ENCODE assay signal across 30 mouse cellular contexts in genomic region chr5:136536753-136537152, GRCm38 (mm10). TPM values are rescaled to one million over a fixed set of nuclear protein-coding genes. Genes with fewer than 3 reads are reported as not detected.
A peak's percentile ranks its signal among the peaks of the same experiment; 100 is the strongest.
DNase-seq lines count a peak whose midpoint lies in the region; ATAC-seq and TF ChIP-seq lines count a peak whose summit lies in the region.
"Had no signal": no experiment of that assay in that cellular context is flagged by ENCODE, and none has a peak within 500 bp of the region (broad histone marks: within the 10 kb centered on the region; RNA-seq: fewer than 3 reads in every experiment).

No protein-coding gene starts in this region.

- no peaks in the 10 kb centered on the region for H3K9me3 ChIP-seq in hindbrain, embryonic 13.5 days
- no peaks in the 10 kb centered on the region for H3K9me3 ChIP-seq in hindbrain, embryonic 14.5 days (ENCODE audit: control insufficient read depth, low read length)
- H3K9me3 ChIP-seq in MEL (replicated peaks; ENCODE audit: insufficient read depth, low read length) = no peaks in the 10 kb centered on the region
- no peaks in the 10 kb centered on the region for H3K9me3 ChIP-seq in megakaryocyte, embryonic 14.5 days
- H3K9me3 ChIP-seq: embryonic facial prominence, embryonic 12.5 days; forebrain, embryonic 15.5 days; limb, embryonic 10.5 days; limb, embryonic 15.5 days; liver, embryonic 13.5 days; neural tube, embryonic 12.5 days had no signal

- no peak overlapping the region for H3K27ac ChIP-seq in hindbrain, embryonic 13.5 days
- no peak overlapping the region for H3K27ac ChIP-seq in hindbrain, embryonic 14.5 days
- no peak overlapping the region for H3K27ac ChIP-seq in MEL (ENCODE audit: control insufficient read depth, low read depth, low read length)
- H3K27ac ChIP-seq: embryonic facial prominence, embryonic 12.5 days; forebrain, embryonic 15.5 days; gastrocnemius, adult 2 months; limb, embryonic 10.5 days; limb, embryonic 15.5 days; liver, embryonic 13.5 days; neural tube, embryonic 12.5 days had no signal

- no peaks in the 10 kb centered on the region for H3K36me3 ChIP-seq in hindbrain, embryonic 13.5 days
- H3K36me3 ChIP-seq in hindbrain, embryonic 14.5 days (replicated peaks; ENCODE audit: control insufficient read depth, insufficient read depth) = no peaks in the 10 kb centered on the region
- peaks cover 15 to 37% of the 10 kb centered on the region in 2 experiments for H3K36me3 ChIP-seq in MEL (ENCODE audit: control insufficient read depth in 1 of 2, insufficient read depth in 2 of 2, low read length in 2 of 2)
- peaks cover 11% of the 10 kb centered on the region for H3K36me3 ChIP-seq in megakaryocyte, embryonic 14.5 days (replicated peaks; ENCODE audit: low read length)
- H3K36me3 ChIP-seq: embryonic facial prominence, embryonic 12.5 days; forebrain, embryonic 15.5 days; limb, embryonic 10.5 days; limb, embryonic 15.5 days; liver, embryonic 13.5 days; neural tube, embryonic 12.5 days had no signal

- no peak overlapping the region for H3K4me2 ChIP-seq in hindbrain, embryonic 13.5 days
- H3K4me2 ChIP-seq in hindbrain, embryonic 14.5 days (replicated peaks) = no peak overlapping the region
- H3K4me2 ChIP-seq: embryonic facial prominence, embryonic 12.5 days; forebrain, embryonic 15.5 days; limb, embryonic 15.5 days; liver, embryonic 13.5 days; neural tube, embryonic 12.5 days had no signal

- peaks cover 88% of the 10 kb centered on the region for H3K79me2 ChIP-seq in MEL (ENCODE audit: control insufficient read depth, insufficient read depth, low read length, poor library complexity)

- no peak for TF ChIP-seq RAD21 in MEL (IDR thresholded peaks at IDR 0.05; ENCODE audit: low read depth, low read length)

- TF ChIP-seq EP300 in MEL (IDR thresholded peaks at IDR 0.05; ENCODE audit: low read depth in 1 of 2, low read length in 2 of 2) = no peak

- H3K4me3 ChIP-seq in hindbrain, embryonic 13.5 days = no peak overlapping the region
- no peak overlapping the region for H3K4me3 ChIP-seq in hindbrain, embryonic 14.5 days (replicated peaks; ENCODE audit: low read length)
- H3K4me3 ChIP-seq in MEL (ENCODE audit: control insufficient read depth in 1 of 2, insufficient read depth in 1 of 2, low read depth in 2 of 2, low read length in 2 of 2) = no peak overlapping the region
- peak overlapping the region; percentile 33 for H3K4me3 ChIP-seq in megakaryocyte, embryonic 14.5 days (replicated peaks)
- H3K4me3 ChIP-seq: embryonic facial prominence, embryonic 12.5 days; forebrain, embryonic 15.5 days; gastrocnemius, adult 2 months; limb, embryonic 10.5 days; limb, embryonic 15.5 days; liver, embryonic 13.5 days; myocyte; neural tube, embryonic 12.5 days had no signal

- TF ChIP-seq CTCF in MEL (IDR thresholded peaks at IDR 0.05 in 2 of 3, conservative IDR thresholded peaks at IDR 0.05 in 1 of 3; ENCODE audit: control insufficient read depth in 1 of 3, insufficient read depth in 1 of 3, low read depth in 2 of 3, low read length in 3 of 3, poor library complexity in 1 of 3, severe bottlenecking in 1 of 3) = no peak

- H3K4me1 ChIP-seq in hindbrain, embryonic 13.5 days (replicated peaks) = peaks cover 28% of the 10 kb centered on the region
- no peaks in the 10 kb centered on the region for H3K4me1 ChIP-seq in hindbrain, embryonic 14.5 days (replicated peaks; ENCODE audit: control insufficient read depth, insufficient read depth, low read length)
- peaks cover 29 to 38% of the 10 kb centered on the region in 2 experiments for H3K4me1 ChIP-seq in MEL (ENCODE audit: control insufficient read depth in 1 of 2, insufficient read depth in 2 of 2, low read length in 2 of 2)
- peaks cover 93% of the 10 kb centered on the region for H3K4me1 ChIP-seq in megakaryocyte, embryonic 14.5 days
- H3K4me1 ChIP-seq: neural tube, embryonic 12.5 days had no signal

- 0 out of 2 replicates have a peak overlapping the region, but pooled peaks have one; percentile 40 for H3K9ac ChIP-seq in hindbrain, embryonic 13.5 days
- H3K9ac ChIP-seq in hindbrain, embryonic 14.5 days = no peak overlapping the region
- H3K9ac ChIP-seq in MEL (ENCODE audit: control insufficient read depth, low read depth, low read length, poor library complexity, severe bottlenecking) = no peak overlapping the region
- H3K9ac ChIP-seq: embryonic facial prominence, embryonic 12.5 days; forebrain, embryonic 15.5 days; limb, embryonic 15.5 days; liver, embryonic 13.5 days; neural tube, embryonic 12.5 days had no signal

- WGBS in hindbrain, embryonic 13.5 days = 88% methylated on average over 4 of the region's 4 CpGs
- WGBS in hindbrain, embryonic 14.5 days = 89% methylated on average over 4 of the region's 4 CpGs

- DNase-seq in hindbrain, embryonic 14.5 days (ENCODE audit: low spot score) = no peak
- no peak for DNase-seq in MEL (ENCODE audit: low read depth, low spot score)
- no peak for DNase-seq in gastrocnemius, postnatal 25 days
- no peak for DNase-seq in B cell, adult 2 months
- DNase-seq: adrenal gland, adult 8-10 months; cerebellum, adult 2 months; cerebellum, postnatal 25 days; embryo, embryonic 11 days; gastrocnemius, adult 2 months; heart, postnatal 4 days; kidney, postnatal 4 days; layer of hippocampus, adult 9-11 months; liver, embryonic 13.5 days; lung, adult 18-20 months; lung, postnatal 4 days; right cerebral cortex, postnatal 4 days; thymus, postnatal 4 days had no signal

- no peak for TF ChIP-seq POLR2A in MEL (IDR thresholded peaks at IDR 0.05; ENCODE audit: control insufficient read depth in 1 of 2, insufficient read depth in 1 of 2, low read depth in 1 of 2, low read length in 2 of 2, poor library complexity in 1 of 2)

- ATAC-seq in hindbrain, embryonic 13.5 days (ENCODE audit: low FRiP score) = no peak
- ATAC-seq in hindbrain, embryonic 14.5 days (ENCODE audit: low FRiP score) = no peak
- peak; percentile 31 to 43; a peak in 2 of 4 replicates for ATAC-seq in hematopoietic stem cell, adult 5-6 weeks (replicated peaks in 1 of 2; ENCODE audit: insufficient read depth in 1 of 2, low FRiP score in 2 of 2, low TSS enrichment in 1 of 2, low read depth in 1 of 2, poor library complexity in 2 of 2, severe bottlenecking in 2 of 2)
- ATAC-seq: forebrain, embryonic 15.5 days; hindbrain, embryonic 16.5 days; lung, postnatal 0 days; midbrain, embryonic 16.5 days had no signal

- H3K27me3 ChIP-seq in hindbrain, embryonic 13.5 days = no peaks in the 10 kb centered on the region
- H3K27me3 ChIP-seq in hindbrain, embryonic 14.5 days (ENCODE audit: control insufficient read depth, insufficient read depth, low read length) = no peaks in the 10 kb centered on the region
- no peaks in the 10 kb centered on the region for H3K27me3 ChIP-seq in MEL (ENCODE audit: control insufficient read depth in 1 of 2, insufficient read depth in 2 of 2, low read length in 2 of 2)
- no peaks in the 10 kb centered on the region for H3K27me3 ChIP-seq in megakaryocyte, embryonic 14.5 days (replicated peaks)
- H3K27me3 ChIP-seq: CH12.LX; embryonic facial prominence, embryonic 12.5 days; forebrain, embryonic 15.5 days; limb, embryonic 15.5 days; liver, embryonic 13.5 days; neural tube, embryonic 12.5 days had no signal

TF ChIP-seq in MEL, 35 proteins besides CTCF, POLR2A, EP300 and RAD21:
- TF ChIP-seq TAL1 (IDR thresholded peaks at IDR 0.05; ENCODE audit: low read length) (peak; percentile 56), MEF2A (IDR thresholded peaks at IDR 0.05; ENCODE audit: extremely low read depth, insufficient replicate concordance, low read depth, low read length, poor library complexity, severe bottlenecking) (no peak), RCOR1 (IDR thresholded peaks at IDR 0.05; ENCODE audit: low read depth, low read length) (no peak), NRF1 (IDR thresholded peaks at IDR 0.05; ENCODE audit: insufficient read depth, low read depth, low read length, poor library complexity, severe bottlenecking) (no peak), CHD1 (IDR thresholded peaks at IDR 0.05; ENCODE audit: low read depth, low read length) (no peak)

RNA-seq across cellular contexts. Expression of gene Cux1, which starts 30.5 kb away (rescaled TPM):
- polyA plus RNA-seq in hindbrain, embryonic 13.5 days (2015; fragmentation: Nextera tagmentation; extraction: Ambion mirVana) = 104 and 106 TPM in 2 replicates
- 89.1 and 99.0 TPM in 2 replicates for polyA plus RNA-seq in hindbrain, embryonic 14.5 days (2014; fragmentation: Nextera tagmentation; extraction: Ambion mirVana)
- 70.4 and 71.1 TPM in 2 replicates for total RNA-seq in MEL (2012; rRNA removed)
- 100 to 1,000 TPM in 1 of 2 experiments, not detected in 1; 104 TPM for polyA plus RNA-seq in MEL (2012; ENCODE audit: insufficient read depth in 1 of 2, insufficient read length in 2 of 2, low read depth in 1 of 2, low replicate concordance in 2 of 2, missing spikeins in 1 of 2)
- 171 and 172 TPM in 2 replicates for total RNA-seq in hematopoietic stem cell, adult 5-6 weeks (2017)
- 29.7 and 39.7 TPM in 2 replicates for polyA plus RNA-seq in megakaryocyte, embryonic 14.5 days (2012; ENCODE audit: insufficient read depth, low replicate concordance)
- total RNA-seq in gastrocnemius, postnatal 25 days (2021) = 10 to 100 TPM; 66.6 to 67.1 TPM

Comparison
In these comparisons a context has a peak if more than half of its experiments do, and no peak if none do; other contexts are left out.
1. ATAC-seq: peak in hematopoietic stem cell, adult 5-6 weeks (2 of 2); none in hindbrain, embryonic 13.5 days (single experiment) and hindbrain, embryonic 14.5 days (single experiment).